Mouse (Mus musculus) mesoderm, embryonic 11.5 days (tissue): ENCODE data around the gene Cntn5.

Source experiments
- DNase-seq: peaks from one replicate; pipeline ENCODE4 v3.0.0-alpha.2; 2012; ENCODE audit warnings: low read depth, low spot score

Gene Cntn5

DNA sequence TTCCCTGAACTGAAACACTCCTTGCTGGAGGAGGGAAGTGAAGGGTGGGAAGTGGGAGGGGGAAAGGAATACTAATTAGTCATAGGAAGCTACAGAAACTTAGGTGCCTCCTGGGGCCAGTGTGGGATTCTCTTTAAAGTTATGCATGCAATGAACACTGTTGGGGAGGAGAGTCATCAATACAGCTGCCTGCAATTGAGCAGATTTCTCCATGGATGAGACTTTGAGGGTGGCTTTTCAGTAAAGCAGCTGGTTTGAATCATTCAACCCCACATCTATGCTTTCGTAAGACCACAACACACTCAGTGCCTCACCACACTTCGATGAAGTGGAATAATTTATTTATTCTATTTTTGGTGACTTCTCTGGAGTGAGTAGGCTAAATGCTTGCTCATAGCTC, 674.9 kb downstream of the Cntn5 start:
- peak; percentile 13 for DNase-seq

GRCm38 (mm10) chr9:10226013-10226412, 678.6 kb downstream of the Cntn5 start:
- DNase-seq: no peak

- DNase-seq: no peak
Measured at GRCm38 (mm10) chr9:10186063-10186462, 718.5 kb downstream of the Cntn5 start.

GRCm38 (mm10) chr9:10170526-10170925, 734.0 kb downstream of the Cntn5 start:
- DNase-seq: no peak

GRCm38 (mm10) chr9:10121350-10122057, 783.1 kb downstream of the Cntn5 start:
- DNase-seq: no peak

GRCm38 (mm10) chr9:10116581-10116980, 788.0 kb downstream of the Cntn5 start:
- DNase-seq: no peak

DNA sequence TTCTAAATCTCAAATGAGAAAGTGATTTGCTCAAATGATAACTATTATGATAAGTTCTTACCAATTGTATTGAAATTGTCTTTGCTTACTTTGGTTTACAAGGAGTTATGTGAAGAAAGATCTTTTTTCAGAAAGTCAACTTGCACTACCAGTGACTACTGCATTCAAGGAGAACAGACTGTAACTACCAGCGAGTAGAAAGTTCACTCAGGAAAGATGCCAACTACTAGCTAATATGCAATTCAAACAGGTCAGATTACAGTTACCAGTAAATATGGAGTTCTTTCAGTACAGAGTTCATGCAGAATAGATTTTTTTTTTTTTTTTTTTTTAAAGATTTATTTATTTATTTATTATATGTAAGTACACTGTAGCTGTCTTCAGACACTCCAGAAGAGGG, 795.4 kb downstream of the Cntn5 start:
- DNase-seq: no peak

- DNase-seq: no peak
Measured at GRCm38 (mm10) chr9:10107861-10108260, 796.7 kb downstream of the Cntn5 start.

DNA sequence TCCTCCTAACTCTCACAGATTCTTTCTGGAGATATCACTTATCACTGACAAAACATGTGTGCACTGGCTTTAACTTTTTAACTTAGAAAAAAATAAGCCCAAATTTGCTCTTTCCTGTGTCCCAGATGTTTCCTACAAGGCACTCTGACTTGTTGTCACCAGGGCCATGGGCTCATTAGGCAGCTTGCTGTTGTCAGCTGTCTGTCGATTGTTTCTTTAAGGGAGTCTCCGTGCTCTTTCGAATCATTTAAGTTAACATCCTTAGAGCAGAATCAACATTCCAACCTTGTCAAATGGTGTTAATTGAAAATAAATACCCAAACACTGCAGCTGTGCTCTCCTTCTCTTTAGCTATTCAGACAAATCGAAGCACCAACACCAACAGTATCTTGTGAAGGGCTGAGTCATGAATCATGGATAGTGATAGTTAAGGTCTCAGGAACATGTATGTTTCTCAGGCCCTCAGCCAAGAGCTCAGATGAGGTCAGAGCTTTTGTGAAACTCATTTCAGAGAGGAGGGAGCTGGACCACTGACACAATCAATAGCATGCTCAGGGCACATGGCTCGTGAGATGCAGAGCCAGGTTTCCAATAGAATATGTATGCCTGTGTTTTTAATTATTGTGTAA, 802.6 kb downstream of the Cntn5 start:
- DNase-seq: no peak

GRCm38 (mm10) chr9:10076282-10076681, 828.3 kb downstream of the Cntn5 start:
- no peak for DNase-seq

GRCm38 (mm10) chr9:10073401-10073800, 831.2 kb downstream of the Cntn5 start:
- DNase-seq: no peak

GRCm38 (mm10) chr9:10072860-10073259, 831.7 kb downstream of the Cntn5 start:
- no peak for DNase-seq

- DNase-seq: no peak
Measured at GRCm38 (mm10) chr9:10071271-10071670, 833.3 kb downstream of the Cntn5 start.

GRCm38 (mm10) chr9:10044969-10045789, 859.4 kb downstream of the Cntn5 start:
- no peak for DNase-seq

- DNase-seq: no peak
Measured at GRCm38 (mm10) chr9:10043001-10043400, 861.6 kb downstream of the Cntn5 start.

GRCm38 (mm10) chr9:10015129-10015528, 889.4 kb downstream of the Cntn5 start:
- no peak for DNase-seq

DNA sequence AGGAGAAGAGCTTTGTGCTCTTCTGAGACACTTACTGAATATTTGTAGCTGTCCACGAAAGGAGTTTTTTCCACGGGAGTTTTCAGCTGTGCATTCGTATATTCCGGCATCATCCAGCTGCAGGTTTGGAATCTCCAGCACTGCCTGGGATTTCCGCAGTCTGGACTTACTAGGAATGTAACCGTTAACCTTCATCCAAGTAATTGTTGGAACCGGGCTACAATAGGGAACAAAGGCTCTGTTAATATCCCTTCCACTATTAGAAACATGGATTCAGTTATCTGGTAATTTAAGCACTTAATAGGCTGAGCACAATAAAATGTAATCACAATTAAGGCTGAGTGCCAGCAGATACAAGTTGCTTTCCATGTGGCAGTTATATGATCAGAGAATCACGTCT, 920.5 kb downstream of the Cntn5 start:
- no peak for DNase-seq

- no peak for DNase-seq
Measured at GRCm38 (mm10) chr9:9983220-9983619, 921.4 kb downstream of the Cntn5 start.

GRCm38 (mm10) chr9:9965370-9965769, 939.2 kb downstream of the Cntn5 start:
- no peak for DNase-seq

GRCm38 (mm10) chr9:9960610-9961172, 943.9 kb downstream of the Cntn5 start:
- no peak for DNase-seq

- DNase-seq: no peak
Measured at GRCm38 (mm10) chr9:9949346-9949745, 955.2 kb downstream of the Cntn5 start.

DNA sequence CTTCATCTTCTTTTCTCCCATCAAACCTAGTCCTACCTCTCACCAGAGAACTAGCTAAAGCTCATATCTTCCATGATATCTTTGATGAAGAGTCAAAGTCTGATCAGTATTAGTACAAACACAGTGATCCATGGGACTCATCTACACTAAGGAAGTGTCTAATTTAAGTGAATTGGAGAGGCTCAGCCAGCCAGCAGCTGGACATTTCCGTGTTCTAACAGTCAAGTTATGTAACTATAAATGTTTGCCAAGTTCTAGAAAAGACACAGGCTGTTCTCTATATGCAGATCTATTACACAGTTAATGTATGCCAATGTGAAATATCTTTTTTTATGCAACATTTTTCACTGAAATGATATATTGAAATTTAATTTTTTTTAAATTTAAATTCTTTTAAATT, 959.7 kb downstream of the Cntn5 start:
- DNase-seq: no peak
